Mouse (Mus musculus): ENCODE results near the gene Sox5. TPM values are rescaled to one million over a fixed set of nuclear protein-coding genes. Genes with fewer than 3 reads are reported as not detected.

Gene Sox5
- polyA plus RNA-seq, 1 experiment, result 0.85 TPM

DNA sequence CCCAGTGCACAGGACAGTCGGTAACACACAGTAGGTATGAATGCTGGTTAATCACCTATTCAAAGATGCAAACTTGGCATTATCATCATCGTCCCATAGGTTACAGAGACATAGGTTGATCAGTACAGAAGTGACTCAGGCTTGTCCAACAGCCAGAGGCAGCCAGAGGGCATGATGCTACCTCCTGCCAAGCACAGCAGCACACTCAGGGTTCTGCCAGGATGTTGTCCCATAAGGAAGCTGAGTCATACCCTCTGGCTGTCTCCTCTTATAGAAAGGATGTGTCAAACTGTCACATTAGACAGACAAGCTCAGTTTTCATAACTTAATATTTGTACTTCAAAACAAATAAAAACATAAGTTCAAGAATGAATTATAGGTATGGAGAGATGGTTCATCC, 923.2 kb downstream of the Sox5 start:
- 82% methylated on average over 2 of the region's 2 CpGs for whole genome bisulfite sequencing
- Histone ChIP-seq H3K4me3 (ENCODE audit: low read depth, low read length) (no peak overlapping the region), H3K36me3 (ENCODE audit: control insufficient read depth, insufficient read depth, low read length) (no peaks in the 10 kb centered on the region), H3K27ac (ENCODE audit: insufficient read depth, low read depth, low read length) (no peak overlapping the region), H3K4me1 (ENCODE audit: control insufficient read depth, insufficient read depth, insufficient read length, low read length) (no peaks in the 10 kb centered on the region), H3K27me3 (ENCODE audit: control insufficient read depth, insufficient read depth, low read length) (no peaks in the 10 kb centered on the region)
- TF ChIP-seq CTCF (IDR thresholded peaks at IDR 0.05; ENCODE audit: extremely low read depth, insufficient read length, insufficient replicate concordance, low read depth, low read length) (no peak), POLR2A (IDR thresholded peaks at IDR 0.05; ENCODE audit: low read depth, low read length) (no peak)

DNA sequence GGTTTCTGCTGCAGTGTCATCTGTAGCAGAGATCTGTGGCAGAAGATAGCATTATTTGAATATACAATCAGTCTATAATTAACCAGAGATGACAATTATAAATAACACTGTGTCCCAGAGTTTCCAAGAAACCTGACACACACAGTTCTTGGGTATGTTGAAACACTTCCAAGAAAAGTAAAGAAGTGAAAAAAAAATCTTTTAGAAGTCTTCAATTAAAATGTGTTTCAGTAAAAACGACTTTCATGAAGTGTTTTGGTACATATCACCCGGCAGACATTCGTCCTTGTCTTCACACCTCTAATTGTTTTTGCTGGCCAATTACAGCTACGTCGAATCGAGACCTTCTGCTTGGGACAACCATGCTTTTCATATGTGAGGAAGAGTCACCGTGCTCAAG, 924.4 kb downstream of the Sox5 start:
- TF ChIP-seq POLR2A (IDR thresholded peaks at IDR 0.05; ENCODE audit: low read depth, low read length) (no peak), CTCF (IDR thresholded peaks at IDR 0.05; ENCODE audit: extremely low read depth, insufficient read length, insufficient replicate concordance, low read depth, low read length) (no peak)
- no peak overlapping the region for H3K27ac ChIP-seq (ENCODE audit: insufficient read depth, low read depth, low read length)
- no peaks in the 10 kb centered on the region for H3K27me3 ChIP-seq (ENCODE audit: control insufficient read depth, insufficient read depth, low read length)
- 81% methylated on average over 7 of the region's 7 CpGs for WGBS
- H3K36me3 ChIP-seq (ENCODE audit: control insufficient read depth, insufficient read depth, low read length), result no peaks in the 10 kb centered on the region
- no peaks in the 10 kb centered on the region for H3K4me1 ChIP-seq (ENCODE audit: control insufficient read depth, insufficient read depth, insufficient read length, low read length)
- H3K4me3 ChIP-seq (ENCODE audit: low read depth, low read length), result no peak overlapping the region

DNA sequence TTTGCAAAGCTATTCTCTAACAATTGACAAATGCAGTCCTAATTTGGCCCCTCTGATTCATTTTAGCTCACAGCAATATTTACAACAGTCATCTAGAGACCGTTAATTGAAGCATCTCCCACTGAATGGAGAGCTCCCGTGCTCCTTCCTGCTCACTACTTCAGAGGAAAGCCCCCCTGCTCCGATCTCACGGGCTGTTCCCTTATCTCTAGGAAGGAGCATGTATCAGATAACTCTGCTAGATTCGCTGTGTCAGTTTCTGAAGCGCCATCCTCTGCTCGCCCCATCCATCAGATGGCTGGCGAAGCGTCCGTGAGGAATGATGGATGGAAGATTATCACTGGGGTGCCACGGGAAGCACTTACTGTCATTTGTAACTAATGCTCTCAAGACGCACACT, 926.4 kb downstream of the Sox5 start:
- H3K4me3 ChIP-seq (ENCODE audit: low read depth, low read length), result no peak overlapping the region
- TF ChIP-seq POLR2A (IDR thresholded peaks at IDR 0.05; ENCODE audit: low read depth, low read length) (no peak), CTCF (IDR thresholded peaks at IDR 0.05; ENCODE audit: extremely low read depth, insufficient read length, insufficient replicate concordance, low read depth, low read length) (no peak)
- no peak overlapping the region for H3K27ac ChIP-seq (ENCODE audit: insufficient read depth, low read depth, low read length)
- no peaks in the 10 kb centered on the region for H3K36me3 ChIP-seq (ENCODE audit: control insufficient read depth, insufficient read depth, low read length)
- 58% methylated on average over 12 of the region's 12 CpGs for WGBS
- H3K27me3 ChIP-seq (ENCODE audit: control insufficient read depth, insufficient read depth, low read length), result no peaks in the 10 kb centered on the region
- H3K4me1 ChIP-seq (ENCODE audit: control insufficient read depth, insufficient read depth, insufficient read length, low read length), result no peaks in the 10 kb centered on the region

DNA sequence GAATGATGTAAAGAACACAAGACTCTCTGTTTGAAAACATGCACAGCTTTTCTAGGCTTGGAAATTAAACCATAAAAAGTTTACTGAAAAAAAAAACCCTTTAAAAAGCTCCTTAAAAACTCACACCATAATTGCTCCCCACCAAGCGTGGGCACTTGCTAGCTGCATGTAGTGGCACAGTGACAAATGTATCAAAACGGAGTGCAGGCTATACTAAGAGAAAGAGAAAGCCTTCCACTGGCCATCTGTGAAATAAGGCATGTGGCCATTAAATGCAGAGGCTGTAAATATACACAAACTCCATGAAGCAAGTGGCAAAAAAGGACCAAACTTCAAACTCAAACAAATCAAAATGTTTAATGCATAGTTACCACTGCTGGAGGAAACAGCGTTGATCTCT, 927.7 kb downstream of the Sox5 start:
- Histone ChIP-seq H3K27ac (ENCODE audit: insufficient read depth, low read depth, low read length) (no peak overlapping the region), H3K27me3 (ENCODE audit: control insufficient read depth, insufficient read depth, low read length) (no peaks in the 10 kb centered on the region), H3K4me3 (ENCODE audit: low read depth, low read length) (no peak overlapping the region), H3K36me3 (ENCODE audit: control insufficient read depth, insufficient read depth, low read length) (no peaks in the 10 kb centered on the region), H3K4me1 (ENCODE audit: control insufficient read depth, insufficient read depth, insufficient read length, low read length) (no peaks in the 10 kb centered on the region)
- 83% methylated on average over 3 of the region's 3 CpGs for WGBS
- TF ChIP-seq POLR2A (IDR thresholded peaks at IDR 0.05; ENCODE audit: low read depth, low read length) (no peak), CTCF (IDR thresholded peaks at IDR 0.05; ENCODE audit: extremely low read depth, insufficient read length, insufficient replicate concordance, low read depth, low read length) (no peak)

DNA sequence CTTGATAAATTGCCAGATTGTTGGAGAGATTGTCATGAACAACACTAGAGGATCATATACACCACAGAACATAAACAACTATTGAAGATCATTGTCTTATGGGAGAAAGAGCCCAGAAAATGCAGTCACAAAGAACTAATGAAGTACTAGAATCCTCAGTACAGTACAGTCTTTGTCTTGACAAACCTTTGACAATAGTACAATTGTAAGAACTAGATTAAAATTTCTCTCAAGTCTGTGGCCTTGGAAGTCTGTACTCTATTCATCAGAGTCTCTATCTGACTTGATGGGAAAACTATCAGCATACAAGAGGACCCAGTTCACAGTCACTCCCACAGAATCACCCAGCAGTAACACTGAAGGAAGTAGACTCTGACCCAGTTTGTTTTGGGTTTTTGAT, 936.0 kb downstream of the Sox5 start:
- no peak overlapping the region for H3K4me3 ChIP-seq (ENCODE audit: low read depth, low read length)
- H3K27ac ChIP-seq (ENCODE audit: insufficient read depth, low read depth, low read length), result no peak overlapping the region
- H3K4me1 ChIP-seq (ENCODE audit: control insufficient read depth, insufficient read depth, insufficient read length, low read length), result no peaks in the 10 kb centered on the region
- H3K27me3 ChIP-seq (ENCODE audit: control insufficient read depth, insufficient read depth, low read length), result no peaks in the 10 kb centered on the region
- no peaks in the 10 kb centered on the region for H3K36me3 ChIP-seq (ENCODE audit: control insufficient read depth, insufficient read depth, low read length)
- TF ChIP-seq POLR2A (IDR thresholded peaks at IDR 0.05; ENCODE audit: low read depth, low read length) (no peak), CTCF (IDR thresholded peaks at IDR 0.05; ENCODE audit: extremely low read depth, insufficient read length, insufficient replicate concordance, low read depth, low read length) (no peak)

DNA sequence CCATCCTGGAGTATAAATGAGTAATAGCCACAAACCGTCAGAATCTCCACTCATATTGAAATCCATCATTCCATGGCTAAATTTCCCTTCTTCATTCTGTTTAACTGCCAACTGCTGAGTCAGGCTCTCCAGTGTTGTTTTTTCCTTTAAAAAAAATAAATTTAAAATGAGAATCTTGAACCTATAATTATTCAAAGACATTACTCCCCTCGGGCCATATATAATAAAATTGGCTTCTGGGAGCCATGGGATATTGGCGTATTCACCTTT, 937.1 kb downstream of the Sox5 start:
- no peaks in the 10 kb centered on the region for H3K27me3 ChIP-seq (ENCODE audit: control insufficient read depth, insufficient read depth, low read length)
- WGBS, result 86% methylated on average over 3 of the region's 3 CpGs
- H3K4me3 ChIP-seq (ENCODE audit: low read depth, low read length), result no peak overlapping the region
- no peak for TF ChIP-seq POLR2A (IDR thresholded peaks at IDR 0.05; ENCODE audit: low read depth, low read length)
- H3K4me1 ChIP-seq (ENCODE audit: control insufficient read depth, insufficient read depth, insufficient read length, low read length), result no peaks in the 10 kb centered on the region
- H3K27ac ChIP-seq (ENCODE audit: insufficient read depth, low read depth, low read length), result no peak overlapping the region
- H3K36me3 ChIP-seq (ENCODE audit: control insufficient read depth, insufficient read depth, low read length), result no peaks in the 10 kb centered on the region

DNA sequence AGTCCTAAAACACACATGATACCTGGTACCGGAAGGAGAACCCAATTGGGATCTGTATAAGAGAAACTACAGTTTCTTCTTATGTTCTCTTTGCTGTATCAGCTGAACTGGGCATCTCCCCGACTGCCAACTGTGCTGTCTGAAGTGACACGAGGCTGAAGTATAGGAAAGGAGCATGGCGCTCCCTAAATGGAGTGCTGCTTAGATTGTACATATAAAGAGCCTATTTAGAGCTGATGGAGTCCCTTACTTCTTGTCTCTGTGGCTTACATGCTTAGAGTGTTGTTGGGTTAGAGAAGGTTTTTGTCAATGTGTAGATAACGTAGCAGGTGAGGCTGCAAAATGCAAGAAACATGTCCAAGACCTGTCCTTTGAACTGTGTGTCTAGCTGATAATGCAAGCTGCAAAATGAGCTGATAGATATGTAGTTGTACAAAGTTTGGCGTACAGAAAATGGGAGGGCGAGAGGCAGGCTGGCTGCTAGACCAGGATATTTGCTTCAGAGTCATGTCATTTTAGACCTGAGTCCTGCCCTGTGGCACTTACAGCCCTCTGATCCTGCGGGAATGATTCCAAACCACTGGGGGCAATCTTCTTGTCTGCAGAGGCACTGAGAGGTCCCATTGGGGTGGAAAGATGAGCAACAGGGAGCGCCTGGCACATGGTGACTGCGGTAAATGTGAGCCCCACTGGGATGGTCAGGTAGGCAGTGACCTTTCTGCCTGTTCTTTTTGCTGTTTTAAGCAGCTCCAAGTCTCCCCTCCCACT, 937.7 kb downstream of the Sox5 start:
- WGBS, result 75% methylated on average over 10 of the region's 10 CpGs
- TF ChIP-seq CTCF (IDR thresholded peaks at IDR 0.05; ENCODE audit: extremely low read depth, insufficient read length, insufficient replicate concordance, low read depth, low read length) (no peak), POLR2A (IDR thresholded peaks at IDR 0.05; ENCODE audit: low read depth, low read length) (no peak)
- H3K36me3 ChIP-seq (ENCODE audit: control insufficient read depth, insufficient read depth, low read length), result no peaks in the 10 kb centered on the region
- no peak overlapping the region for H3K27ac ChIP-seq (ENCODE audit: insufficient read depth, low read depth, low read length)
- H3K27me3 ChIP-seq (ENCODE audit: control insufficient read depth, insufficient read depth, low read length), result no peaks in the 10 kb centered on the region
- no peak overlapping the region for H3K4me3 ChIP-seq (ENCODE audit: low read depth, low read length)
- no peaks in the 10 kb centered on the region for H3K4me1 ChIP-seq (ENCODE audit: control insufficient read depth, insufficient read depth, insufficient read length, low read length)

DNA sequence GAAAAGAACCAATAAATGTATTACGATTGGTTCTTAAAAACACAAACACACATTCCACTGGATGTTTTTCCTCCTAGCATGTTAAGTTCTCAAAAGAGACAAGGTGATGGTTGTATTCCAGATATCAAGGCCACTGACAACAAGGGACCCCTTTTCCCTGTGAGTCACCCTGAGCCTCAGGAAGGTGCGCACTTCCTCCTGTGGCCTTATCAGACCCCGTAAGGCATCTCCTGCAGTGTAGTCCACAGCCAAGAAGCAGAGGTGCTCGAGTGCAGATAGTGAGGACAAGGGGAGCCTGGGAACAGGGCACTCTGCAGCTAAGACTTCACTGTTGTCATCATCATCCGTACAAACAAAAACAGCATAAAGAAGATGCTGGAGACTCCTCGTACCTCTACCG, 939.8 kb downstream of the Sox5 start:
- Histone ChIP-seq H3K27me3 (ENCODE audit: control insufficient read depth, insufficient read depth, low read length) (no peaks in the 10 kb centered on the region), H3K27ac (ENCODE audit: insufficient read depth, low read depth, low read length) (no peak overlapping the region), H3K4me1 (ENCODE audit: control insufficient read depth, insufficient read depth, insufficient read length, low read length) (no peaks in the 10 kb centered on the region), H3K4me3 (ENCODE audit: low read depth, low read length) (no peak overlapping the region), H3K36me3 (ENCODE audit: control insufficient read depth, insufficient read depth, low read length) (no peaks in the 10 kb centered on the region)
- WGBS, result 74% methylated on average over 7 of the region's 7 CpGs
- TF ChIP-seq CTCF (IDR thresholded peaks at IDR 0.05; ENCODE audit: extremely low read depth, insufficient read length, insufficient replicate concordance, low read depth, low read length) (no peak), POLR2A (IDR thresholded peaks at IDR 0.05; ENCODE audit: low read depth, low read length) (no peak)

All from small intestine, adult 2 months (tissue).